Mouse (Mus musculus) adrenal gland, postnatal 36 days (tissue): ENCODE measurements at regions not wholly inside any gene's neighbourhood (a gene's known extent, or its start where the extent isn't known, plus 50 kb on each side); places are given as distances from the start of the nearest gene placed in this dataset.

Experiments
- DNase-seq, 2 experiments: peaks; one replicate each; pipeline ENCODE4 v3.0.0; 2021; ENCODE audit warnings: mixed read lengths in 1 of 2

GRCm38 (mm10) chr12:109539046-109539445 lies 61.1 kb downstream of the Rtl1 start:
- no peak for DNase-seq

- peak; percentile 29 to 50 for DNase-seq
Observed at GRCm38 (mm10) chr12:109538641-109539040, 61.5 kb downstream of the Rtl1 start.

- DNase-seq = peak; percentile 51 to 53
Observed at GRCm38 (mm10) chr12:109536536-109536935, 63.6 kb downstream of the Rtl1 start.

DNA sequence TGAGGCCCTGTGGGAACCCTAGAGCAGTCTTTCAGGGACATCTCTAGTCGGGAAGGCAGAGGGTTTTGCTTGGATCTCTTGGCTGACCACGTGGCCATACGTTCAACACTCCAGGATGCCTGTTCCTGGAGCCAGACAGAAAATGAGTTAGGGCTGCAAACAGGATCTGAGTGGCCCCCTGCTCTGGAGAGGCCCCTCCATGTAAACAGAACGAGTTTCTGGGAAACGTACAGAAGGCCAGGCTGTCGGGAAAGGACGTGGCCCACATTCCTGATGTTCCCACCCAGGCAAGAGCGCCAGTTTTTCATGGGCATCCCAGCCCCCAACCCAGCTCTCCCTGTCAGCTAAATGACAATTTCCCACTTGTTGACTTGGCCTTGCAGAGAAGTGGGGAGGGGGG lies 67.7 kb downstream of the Rtl1 start:
- no peak for DNase-seq

- peak in 1 of 2 experiments; percentile 27 for DNase-seq
Observed at GRCm38 (mm10) chr12:109531347-109532023, 68.6 kb downstream of the Rtl1 start.

GRCm38 (mm10) chr12:109530215-109531050 lies 69.7 kb downstream of the Rtl1 start:
- no peak for DNase-seq

DNA sequence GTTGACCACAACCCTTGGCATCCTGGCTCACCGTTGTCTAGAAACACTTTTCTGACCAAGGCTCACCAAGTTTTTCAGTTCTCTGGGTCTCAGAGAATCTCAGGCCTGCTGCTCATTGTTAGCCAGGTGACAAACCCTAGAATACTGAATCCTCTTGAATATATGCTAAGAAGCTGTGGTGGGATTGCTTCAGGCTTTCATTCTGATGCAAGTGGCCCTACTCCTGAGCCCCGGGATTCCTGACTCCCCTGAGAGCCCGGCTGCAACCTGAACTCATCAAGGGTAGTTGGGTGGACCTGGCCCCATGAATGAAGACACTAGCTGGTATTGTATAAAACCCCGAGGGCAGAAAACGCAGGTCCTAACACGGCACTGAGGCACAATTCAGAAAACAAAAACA lies 70.6 kb downstream of the Rtl1 start:
- DNase-seq = no peak

DNA sequence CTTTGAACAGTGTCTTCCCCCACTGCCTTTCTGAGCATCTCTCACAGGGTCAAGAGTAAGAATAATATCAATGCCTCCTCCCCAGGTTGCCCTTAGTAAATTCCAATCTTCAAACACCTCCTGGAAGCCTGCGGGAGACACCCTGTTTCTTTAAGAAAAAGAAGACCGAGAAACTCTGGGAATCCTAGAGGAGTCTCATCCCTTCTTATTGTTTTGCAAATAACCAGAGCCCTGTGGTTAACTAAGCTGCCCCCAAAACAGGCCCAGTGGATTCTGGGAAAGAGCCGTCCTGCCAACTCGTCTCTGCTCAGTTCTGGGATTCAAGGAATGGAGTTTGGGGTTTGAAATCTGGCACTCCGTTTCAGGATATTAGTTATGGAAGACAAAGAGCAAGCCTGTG lies 71.2 kb downstream of the Rtl1 start:
- DNase-seq = no peak

- DNase-seq = peak; percentile 55 to 59
Observed at GRCm38 (mm10) chr12:109528263-109528545, 71.9 kb downstream of the Rtl1 start.

- DNase-seq = no peak
Observed at GRCm38 (mm10) chr12:109527414-109528262, 72.5 kb downstream of the Rtl1 start.

DNA sequence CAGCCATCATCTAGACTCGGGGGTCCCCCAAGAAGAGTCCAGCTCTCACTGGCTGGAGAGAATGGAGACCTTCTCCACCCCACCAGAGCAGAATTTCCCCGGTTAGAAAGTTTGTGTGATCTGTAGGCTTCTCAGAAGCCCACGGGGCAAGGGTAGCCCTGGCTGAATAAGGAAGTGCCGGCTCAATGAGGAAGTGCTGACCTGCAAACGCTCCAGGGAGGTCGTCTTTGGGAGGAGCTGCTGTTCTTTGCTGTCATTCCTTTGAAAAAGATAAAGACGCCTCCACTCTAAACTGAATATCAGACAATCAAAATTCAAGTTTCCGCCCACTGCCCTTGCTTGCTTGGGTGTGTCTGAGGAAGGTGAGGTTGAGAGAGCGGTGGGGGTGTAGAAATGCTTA lies 73.0 kb downstream of the Dlk1 start:
- no peak for DNase-seq

GRCm38 (mm10) chr12:109521199-109521780 lies 68.7 kb downstream of the Dlk1 start:
- peak; percentile 25 to 53 for DNase-seq

- DNase-seq = no peak
Observed at GRCm38 (mm10) chr12:109520414-109520813, 67.8 kb downstream of the Dlk1 start.

- DNase-seq = no peak
Observed at GRCm38 (mm10) chr12:109519838-109520237, 67.2 kb downstream of the Dlk1 start.

- no peak for DNase-seq
Observed at GRCm38 (mm10) chr12:109518413-109519021, 65.9 kb downstream of the Dlk1 start.

- DNase-seq = no peak
Observed at GRCm38 (mm10) chr12:109517764-109518163, 65.1 kb downstream of the Dlk1 start.

- no peak for DNase-seq
Observed at GRCm38 (mm10) chr12:109516961-109517360, 64.3 kb downstream of the Dlk1 start.

GRCm38 (mm10) chr12:109514292-109514818 lies 61.7 kb downstream of the Dlk1 start:
- DNase-seq = no peak
